Mouse (Mus musculus) heart, embryonic 15.5 days (tissue): ENCODE data around the gene Ninj2. TPM values are rescaled to one million over a fixed set of nuclear protein-coding genes. Genes with fewer than 3 reads are reported as not detected.

Experiments used
- ATAC-seq: fragments of 200-750 bp; cut with Nextera tagmentation; replicated peaks from 2 replicates; pipeline ENCODE4 v1.8.0; 2017; ENCODE audit warnings: low read depth, moderate TSS enrichment; ENCODE audit not compliant: insufficient number of reproducible peaks, insufficient read depth, low FRiP score
- H3K27ac ChIP-seq: fragments of 300-500 bp; sonication (generic); 2 replicates; pipeline ENCODE4 v1.5.1; 2015; ENCODE audit warnings: mild to moderate bottlenecking, inconsistent platforms
- H3K27me3 ChIP-seq: fragments of 300-500 bp; sonication (generic); 2 replicates; pipeline ENCODE4 v1.6.1; 2015; ENCODE audit warnings: inconsistent platforms
- H3K36me3 ChIP-seq: fragments of 300-500 bp; sonication (generic); 2 replicates; pipeline ENCODE4 v1.6.1; 2015; ENCODE audit warnings: mild to moderate bottlenecking, inconsistent platforms
- H3K4me1 ChIP-seq: fragments of 300-500 bp; sonication (generic); replicated peaks from 2 replicates; pipeline ENCODE4 v1.6.1; 2015; ENCODE audit warnings: inconsistent platforms
- H3K4me2 ChIP-seq: fragments of 300-500 bp; sonication (generic); 2 replicates; pipeline ENCODE4 v1.6.1; 2015; ENCODE audit warnings: inconsistent platforms, mild to moderate bottlenecking, moderate library complexity
- H3K4me3 ChIP-seq: fragments of 300-500 bp; sonication (generic); 2 replicates; pipeline ENCODE4 v1.5.1; 2015; ENCODE audit warnings: mild to moderate bottlenecking, inconsistent platforms
- H3K9ac ChIP-seq: fragments of 300-500 bp; sonication (generic); 2 replicates; pipeline ENCODE4 v1.6.1; 2015; ENCODE audit warnings: mild to moderate bottlenecking, inconsistent platforms
- H3K9me3 ChIP-seq: fragments of 300-500 bp; sonication (generic); replicated peaks from 2 replicates; pipeline ENCODE4 v1.6.1; 2016; ENCODE audit warnings: inconsistent platforms
- WGBS: fragments of 180-500 bp; shearing (Covaris S2); methylation state at CpG from one replicate; pipeline ENCODE4 v1.1.7; 2015; ENCODE audit warnings: mixed read lengths; 5-methylcytosine and 5-hydroxymethylcytosine counted together
- polyA plus RNA-seq: library from polyadenylated mRNA; unstranded; fragments of >200 nt; fragmentation: Nextera tagmentation; extraction: Ambion mirVana; gene quantifications from 2 replicates; pipeline ENCODE4 v1.2.1, GENCODE M21; 2015

Ninj2 gene
- 0.15 TPM in 1 of 2 replicates, not detected in the other for polyA plus RNA-seq

DNA sequence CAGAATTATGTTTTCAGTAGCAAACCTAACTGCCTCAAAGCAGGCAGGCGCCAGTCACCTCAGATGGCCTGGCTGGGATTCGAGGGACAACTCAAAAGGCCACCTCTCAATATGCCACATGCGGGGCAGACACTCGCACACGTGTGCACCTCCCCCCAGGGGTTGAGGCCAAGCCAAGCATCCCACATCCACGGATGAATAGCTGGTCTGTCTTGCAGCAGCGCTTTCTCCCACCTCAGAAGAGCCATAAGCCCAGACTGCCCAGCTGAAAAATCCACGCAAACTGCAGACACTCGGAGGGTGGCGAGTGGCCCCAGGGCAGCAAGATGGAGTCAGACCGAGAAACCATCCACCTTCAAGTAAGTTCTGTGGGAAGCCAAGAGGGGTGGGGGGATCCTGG lies at the start of gene Ninj2:
Gene Ninj2, plus strand, starts transcription at position 251 of the 400 bp plus-strand sequence.
- Histone ChIP-seq H3K4me1 (no peaks in the 10 kb centered on the region), H3K9ac (no peak within 1 kb of the TSS), H3K27ac (no peak within 1 kb of the TSS), H3K27me3 (no peaks in the 10 kb centered on the region), H3K4me3 (no peak within 1 kb of the TSS), H3K9me3 (no peaks in the 10 kb centered on the region), H3K36me3 (no peaks in the 10 kb centered on the region), H3K4me2 (no peak within 1 kb of the TSS)
- no peak for ATAC-seq
- WGBS: 81% methylated on average over 11 of the region's 11 CpGs

GRCm38 (mm10) chr6:120045406-120045805 lies 47.7 kb upstream of the Ninj2 start:
- Histone ChIP-seq H3K9ac (no peak overlapping the region), H3K9me3 (no peaks in the 10 kb centered on the region), H3K27me3 (no peaks in the 10 kb centered on the region), H3K4me2 (no peak overlapping the region), H3K4me3 (no peak overlapping the region), H3K27ac (no peak overlapping the region), H3K36me3 (no peaks in the 10 kb centered on the region), H3K4me1 (no peaks in the 10 kb centered on the region)
- 71% methylated on average over 4 of the region's 4 CpGs for WGBS
- no peak for ATAC-seq

DNA sequence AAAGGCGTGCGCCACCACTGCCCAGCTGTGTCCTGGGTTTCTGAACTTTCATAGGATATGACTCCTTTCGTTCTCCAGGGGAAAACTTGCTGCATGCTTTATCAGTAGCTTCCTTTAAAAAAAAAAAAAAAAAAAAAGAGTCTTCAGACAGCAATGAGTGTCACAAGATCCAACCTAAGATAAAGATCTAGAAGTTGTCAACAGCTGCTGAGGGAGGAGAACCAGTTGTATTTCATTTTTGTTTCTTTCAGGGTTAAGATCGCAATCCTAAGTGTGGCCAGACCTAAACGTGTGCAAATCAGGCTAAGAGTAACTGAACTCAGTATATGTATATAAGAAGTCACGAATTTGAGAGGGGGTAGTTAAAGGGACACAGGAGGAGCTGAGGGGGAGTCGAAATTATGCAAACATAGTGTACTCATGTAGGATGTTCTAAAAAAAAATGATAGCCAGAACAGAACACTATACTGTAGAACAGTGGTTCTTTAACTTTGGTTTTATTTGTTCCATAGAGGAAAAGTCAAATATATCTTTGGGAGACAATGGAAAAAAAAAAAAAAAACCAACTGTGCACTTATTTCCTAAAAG lies 45.4 kb upstream of the Ninj2 start:
- H3K9me3 ChIP-seq: no peaks in the 10 kb centered on the region
- ATAC-seq: no peak
- H3K9ac ChIP-seq: no peak overlapping the region
- WGBS: 62% methylated on average over 7 of the region's 7 CpGs
- H3K4me3 ChIP-seq: no peak overlapping the region
- H3K4me1 ChIP-seq: no peaks in the 10 kb centered on the region
- H3K36me3 ChIP-seq: no peaks in the 10 kb centered on the region
- H3K27me3 ChIP-seq: no peaks in the 10 kb centered on the region
- no peak overlapping the region for H3K4me2 ChIP-seq
- no peak overlapping the region for H3K27ac ChIP-seq

DNA sequence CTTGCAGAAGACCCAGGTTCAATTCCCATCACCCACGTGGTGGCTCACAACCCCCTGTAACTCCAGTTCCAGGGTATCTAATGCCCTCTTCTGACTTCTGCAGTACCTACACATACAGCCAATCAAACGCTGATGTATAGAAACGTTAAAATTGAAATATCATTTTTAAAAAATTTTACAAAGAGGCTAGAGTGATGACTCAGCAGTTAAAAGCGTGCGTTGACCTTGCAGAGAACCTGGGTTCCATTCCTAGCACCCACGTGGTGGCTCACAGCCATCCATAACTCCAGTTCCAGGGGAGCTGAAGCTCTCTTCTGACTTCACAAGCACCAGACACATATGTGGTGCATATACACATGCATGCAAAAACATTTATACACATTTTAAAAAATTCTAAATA lies 38.7 kb upstream of the Ninj2 start:
- Histone ChIP-seq H3K36me3 (no peaks in the 10 kb centered on the region), H3K27ac (no peak overlapping the region), H3K4me3 (no peak overlapping the region), H3K9ac (no peak overlapping the region), H3K4me1 (peaks cover 6% of the 10 kb centered on the region), H3K4me2 (no peak overlapping the region), H3K9me3 (no peaks in the 10 kb centered on the region), H3K27me3 (no peaks in the 10 kb centered on the region)
- 83% methylated on average over 6 of the region's 6 CpGs for WGBS
- ATAC-seq: no peak

DNA sequence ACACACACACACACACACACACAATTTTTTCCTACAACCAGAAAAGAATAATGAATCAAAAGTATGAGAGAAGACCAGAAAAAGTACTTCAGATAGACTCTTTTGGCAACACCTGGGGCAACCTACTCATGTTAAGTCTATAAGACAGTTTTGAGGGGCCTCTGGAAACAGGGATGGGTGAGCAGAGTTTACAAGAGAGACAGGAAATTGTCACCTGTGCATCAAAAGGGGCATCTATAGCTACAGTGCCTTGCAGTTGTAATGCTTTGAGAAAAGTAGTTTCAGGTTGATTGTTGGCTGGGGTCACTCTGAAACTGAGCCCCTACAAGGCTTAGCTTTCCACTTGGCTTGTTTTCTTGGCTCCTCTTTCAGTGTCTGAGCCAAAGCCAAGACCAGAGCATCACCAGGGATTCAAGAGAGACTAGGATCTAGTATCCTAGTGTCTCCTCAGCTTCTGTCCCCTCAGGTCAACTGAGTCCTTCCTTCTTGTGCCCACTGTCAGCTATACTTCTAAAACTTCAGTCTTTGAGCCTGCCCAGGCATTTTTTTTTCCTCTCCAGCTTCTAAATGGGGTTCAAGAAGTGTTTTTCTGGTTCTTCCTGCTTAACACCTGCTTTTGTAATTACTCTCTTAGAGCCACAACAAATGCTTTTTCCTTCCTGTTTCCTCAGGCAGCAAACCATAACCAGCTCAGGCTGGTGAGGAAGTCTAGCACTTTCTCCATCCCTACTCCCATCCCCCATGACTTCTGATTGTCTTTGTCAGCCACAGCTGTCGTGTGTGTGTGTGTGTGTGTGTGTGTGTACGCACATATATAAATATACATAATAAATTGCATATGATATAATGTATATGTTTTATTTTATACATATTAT lies 37.2 kb upstream of the Ninj2 start:
- no peak overlapping the region for H3K4me3 ChIP-seq
- no peak overlapping the region for H3K4me2 ChIP-seq
- peaks cover 6% of the 10 kb centered on the region for H3K4me1 ChIP-seq
- H3K9me3 ChIP-seq: no peaks in the 10 kb centered on the region
- H3K27me3 ChIP-seq: no peaks in the 10 kb centered on the region
- no peak overlapping the region for H3K9ac ChIP-seq
- ATAC-seq: no peak
- WGBS: 60% methylated on average over 2 of the region's 2 CpGs
- 0 out of 2 replicates have a peak overlapping the region, but pooled peaks have one; percentile 6 for H3K27ac ChIP-seq
- no peaks in the 10 kb centered on the region for H3K36me3 ChIP-seq

- no peaks in the 10 kb centered on the region for H3K36me3 ChIP-seq
- H3K9ac ChIP-seq: no peak overlapping the region
- no peak overlapping the region for H3K4me3 ChIP-seq
- no peak overlapping the region for H3K4me2 ChIP-seq
- no peak for ATAC-seq
- no peaks in the 10 kb centered on the region for H3K27me3 ChIP-seq
- no peaks in the 10 kb centered on the region for H3K4me1 ChIP-seq
- no peaks in the 10 kb centered on the region for H3K9me3 ChIP-seq
- no peak overlapping the region for H3K27ac ChIP-seq
- WGBS: 83% methylated on average over 5 of the region's 5 CpGs
Measured at GRCm38 (mm10) chr6:120062934-120063333, 30.2 kb upstream of the Ninj2 start.

DNA sequence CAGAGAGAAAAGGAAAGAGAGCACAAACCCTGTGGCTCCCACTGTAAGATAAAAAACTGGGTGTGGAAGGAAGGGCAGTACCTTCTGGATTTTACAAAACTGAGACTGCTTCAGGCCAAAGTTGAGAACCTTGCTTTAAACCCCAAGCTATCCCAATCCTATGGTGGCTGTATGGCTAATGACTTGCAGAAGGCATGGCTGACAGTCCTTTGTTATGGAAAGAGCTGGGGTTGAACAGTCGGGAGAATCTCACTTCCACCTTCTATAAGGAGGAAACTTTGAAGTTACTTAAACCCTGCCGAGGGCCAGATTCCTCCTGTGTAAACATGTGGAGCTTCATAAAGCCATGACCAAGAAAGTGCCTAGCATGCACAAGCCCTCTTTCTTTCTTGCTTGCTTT lies 28.5 kb upstream of the Ninj2 start:
- Histone ChIP-seq H3K4me2 (no peak overlapping the region), H3K27me3 (no peaks in the 10 kb centered on the region), H3K9ac (no peak overlapping the region), H3K4me3 (no peak overlapping the region), H3K4me1 (no peaks in the 10 kb centered on the region), H3K36me3 (no peaks in the 10 kb centered on the region), H3K27ac (no peak overlapping the region), H3K9me3 (no peaks in the 10 kb centered on the region)
- no peak for ATAC-seq
- WGBS: 50% methylated on average over 2 of the region's 2 CpGs

GRCm38 (mm10) chr6:120065552-120066177 lies 27.5 kb upstream of the Ninj2 start:
- H3K4me1 ChIP-seq: no peaks in the 10 kb centered on the region
- 67% methylated on average over 6 of the region's 6 CpGs for WGBS
- no peak for ATAC-seq
- no peaks in the 10 kb centered on the region for H3K27me3 ChIP-seq
- 0 out of 2 replicates have a peak, but pooled peaks cover 3% of the 10 kb centered on the region for H3K9me3 ChIP-seq
- H3K36me3 ChIP-seq: no peaks in the 10 kb centered on the region
- no peak overlapping the region for H3K4me2 ChIP-seq
- H3K27ac ChIP-seq: no peak overlapping the region
- no peak overlapping the region for H3K4me3 ChIP-seq
- no peak overlapping the region for H3K9ac ChIP-seq

DNA sequence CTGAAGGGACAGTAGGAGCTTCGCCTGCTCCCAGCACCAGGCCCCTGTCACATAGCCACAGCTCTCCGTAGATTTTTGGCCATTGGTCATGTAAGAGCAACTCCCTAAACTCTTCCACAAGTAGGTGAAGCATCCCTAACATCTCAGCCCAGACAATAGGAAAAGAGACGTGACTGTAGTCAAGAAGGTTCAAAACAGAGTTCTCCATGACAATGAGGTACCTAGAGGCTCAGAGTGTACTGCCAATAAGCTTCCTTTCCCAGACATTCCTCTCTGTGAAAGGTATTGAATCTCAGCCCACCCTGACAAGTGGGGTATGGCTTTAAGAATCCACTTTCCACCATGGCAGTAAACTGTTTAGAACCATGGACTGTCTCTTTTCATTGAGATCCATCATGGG lies 23.6 kb upstream of the Ninj2 start:
- WGBS: 86% methylated on average over 3 of the region's 3 CpGs
- H3K4me1 ChIP-seq: peaks cover 4% of the 10 kb centered on the region; the same call in 1 of the 2 replicates
- no peak for ATAC-seq

GRCm38 (mm10) chr6:120072630-120073029 lies 20.5 kb upstream of the Ninj2 start:
- peaks cover 4% of the 10 kb centered on the region; the same call in 1 of the 2 replicates for H3K4me1 ChIP-seq
- H3K36me3 ChIP-seq: no peaks in the 10 kb centered on the region
- no peak overlapping the region for H3K4me3 ChIP-seq
- WGBS: 64% methylated on average over 2 of the region's 2 CpGs
- H3K4me2 ChIP-seq: no peak overlapping the region
- no peaks in the 10 kb centered on the region for H3K27me3 ChIP-seq
- ATAC-seq: no peak
- H3K27ac ChIP-seq: no peak overlapping the region
- H3K9ac ChIP-seq: no peak overlapping the region
- 0 out of 2 replicates have a peak, but pooled peaks cover 5% of the 10 kb centered on the region for H3K9me3 ChIP-seq

More for the DNA sequence above, 23.6 kb upstream of the Ninj2 start:
- no peaks in the 10 kb centered on the region for H3K36me3 ChIP-seq
- no peak overlapping the region for H3K4me3 ChIP-seq
- H3K4me2 ChIP-seq: no peak overlapping the region
- 0 out of 2 replicates have a peak, but pooled peaks cover 5% of the 10 kb centered on the region for H3K9me3 ChIP-seq
- H3K27ac ChIP-seq: no peak overlapping the region
- H3K9ac ChIP-seq: no peak overlapping the region
- H3K27me3 ChIP-seq: no peaks in the 10 kb centered on the region

DNA sequence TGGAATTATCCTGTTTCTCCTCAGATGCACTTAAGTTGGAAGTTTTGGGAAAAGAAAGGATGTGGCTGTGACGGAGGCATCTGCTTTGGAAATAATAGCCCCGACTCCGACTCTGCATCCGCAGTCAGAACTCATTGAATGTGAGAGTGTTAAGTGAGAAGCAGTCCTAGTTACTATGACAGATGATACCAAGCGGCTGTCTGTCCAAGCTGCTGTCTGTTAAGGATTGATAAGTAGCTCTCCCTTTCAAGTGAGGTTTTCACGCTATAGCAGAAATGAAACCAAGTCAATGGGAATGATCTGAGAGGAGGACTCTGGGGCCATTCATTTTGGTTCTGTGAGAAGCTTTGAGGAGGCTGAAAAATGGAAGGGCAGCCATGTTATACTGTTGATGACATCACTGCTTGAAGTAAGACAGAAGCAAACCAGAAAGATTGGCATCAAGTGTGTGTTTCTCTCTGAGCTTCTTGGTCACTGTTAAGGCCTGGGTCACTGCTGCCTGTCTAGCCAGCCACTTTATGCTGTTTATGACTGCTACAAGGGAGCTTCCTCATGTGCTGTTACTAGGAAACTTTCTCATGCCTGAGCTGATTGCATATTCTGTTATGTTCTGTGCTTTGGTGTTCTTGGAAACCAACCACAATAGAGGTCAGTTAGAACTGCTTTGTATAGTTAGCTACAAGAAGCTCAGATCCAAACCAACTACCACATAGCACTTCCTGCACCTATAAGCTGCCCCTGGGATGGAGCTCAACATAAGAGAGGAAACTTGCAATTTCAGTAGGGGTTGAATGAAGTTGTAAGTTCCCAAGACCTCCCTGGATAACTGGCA lies 16.3 kb upstream of the Ninj2 start:
- H3K4me2 ChIP-seq: no peak overlapping the region
- H3K27ac ChIP-seq: no peak overlapping the region
- H3K27me3 ChIP-seq: no peaks in the 10 kb centered on the region
- H3K9me3 ChIP-seq: no peaks in the 10 kb centered on the region
- H3K4me3 ChIP-seq: no peak overlapping the region
- H3K36me3 ChIP-seq: no peaks in the 10 kb centered on the region
- no peak overlapping the region for H3K9ac ChIP-seq
- 76% methylated on average over 6 of the region's 6 CpGs for WGBS
- H3K4me1 ChIP-seq: peaks cover 4% of the 10 kb centered on the region; the same call in 1 of the 2 replicates
- no peak for ATAC-seq
